Mouse (Mus musculus) adrenal gland (tissue): Measurements from ENCODE around the gene Fgd6.

Experiments
- intact Hi-C: fragments of 180-260 bp; cut with DNase I; formaldehyde crosslinking; loops from one replicate; pipeline ENCODE4 v1.15.1; 2025

Gene Fgd6

DNA sequence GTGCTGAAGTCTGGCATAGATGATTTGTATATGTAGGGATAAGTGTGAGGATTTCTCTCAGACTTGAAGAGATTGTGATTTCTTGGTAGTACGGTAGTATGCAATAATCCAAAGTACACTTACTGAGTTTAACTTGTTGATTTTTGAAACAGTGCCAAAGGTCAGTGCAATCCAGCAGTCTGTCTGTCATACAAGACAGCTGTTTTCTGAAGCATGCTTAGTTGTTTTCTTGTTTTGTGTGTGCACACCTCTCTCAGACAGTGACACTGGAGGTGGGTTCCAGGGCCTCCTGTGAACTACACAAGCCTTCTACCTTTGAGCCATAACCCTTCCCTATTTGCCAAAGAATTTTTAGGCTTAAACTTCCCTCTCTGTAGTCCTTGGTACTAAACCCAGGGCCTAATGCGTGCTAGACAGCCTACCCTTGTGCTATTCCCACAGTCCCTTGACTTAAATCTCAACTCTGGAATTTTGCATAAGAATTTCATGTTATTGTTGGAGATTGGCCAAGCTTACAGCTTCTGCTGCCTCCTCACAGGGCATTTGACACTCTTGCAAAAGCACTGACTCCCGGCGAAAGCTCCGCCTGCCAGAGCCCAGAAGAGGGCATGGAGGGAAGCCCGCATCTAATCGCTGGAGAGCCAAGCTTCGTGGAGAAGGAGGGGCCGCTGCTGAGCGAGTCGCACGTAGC, 135.8 kb downstream of the Fgd6 start:
- intact Hi-C loops, result no loop called here

DNA sequence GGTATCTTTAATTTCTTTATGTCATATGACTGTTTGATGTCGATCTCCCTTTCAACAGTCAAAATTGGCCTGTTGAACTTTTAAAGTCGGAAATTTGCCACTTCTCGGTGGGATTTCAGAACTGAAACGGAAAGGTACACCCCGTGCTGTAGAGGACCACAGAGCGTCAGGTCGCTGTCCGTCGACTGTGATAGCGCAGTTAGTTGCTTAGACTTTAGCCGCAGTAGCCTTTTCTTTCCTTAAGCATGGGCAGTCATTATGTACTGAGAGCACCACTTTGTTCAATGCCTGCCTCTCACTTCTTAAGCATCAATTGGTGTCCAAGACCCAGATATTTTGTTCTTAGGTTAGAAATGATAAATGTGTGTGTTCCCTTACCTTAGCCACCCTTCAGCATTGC, 136.3 kb downstream of the Fgd6 start:
- intact Hi-C loops, result no loop called here

- intact Hi-C loops, result no loop called here
Measured at GRCm38 (mm10) chr10:94172706-94173105, 136.9 kb downstream of the Fgd6 start.

- intact Hi-C loops, result no loop called here
Measured at GRCm38 (mm10) chr10:94174652-94175051, 138.9 kb downstream of the Fgd6 start.

DNA sequence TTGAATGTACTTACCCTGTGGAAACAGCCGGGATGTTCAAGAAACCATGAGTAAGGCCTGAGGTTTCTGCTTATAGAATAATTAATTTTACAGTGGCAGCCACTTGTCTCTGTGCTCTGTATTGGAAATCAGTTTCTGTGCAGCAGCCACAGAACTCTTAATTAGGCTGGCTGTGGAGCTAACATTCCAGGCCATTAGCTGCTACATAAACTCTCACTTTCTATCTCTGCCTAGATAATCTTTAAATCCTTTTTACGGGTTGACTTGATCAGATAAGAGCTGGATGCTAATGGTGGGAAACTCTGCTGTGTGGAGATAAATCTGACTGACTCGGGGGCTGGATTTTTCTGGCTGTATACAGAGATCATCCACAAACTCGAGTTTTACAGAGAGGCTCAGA, 147.4 kb downstream of the Fgd6 start:
- intact Hi-C loops, result no loop called here
